Mouse (Mus musculus): ENCODE results near the gene Slc34a2. TPM values are rescaled to one million over a fixed set of nuclear protein-coding genes. Genes with fewer than 3 reads are reported as not detected.

The Slc34a2 gene
- total RNA-seq, 2 experiments from 2014 or later = not detected

GRCm38 (mm10) chr5:53023432-53023831 lies 14.4 kb upstream of the Slc34a2 start:
- DNase-seq (ENCODE audit: extremely low spot score in 1 of 2, low spot score in 2 of 2) = no peak
- intact Hi-C loops (cut with DNase I) = no loop called here

- intact Hi-C loops (cut with DNase I) = no loop called here
- DNase-seq (ENCODE audit: extremely low spot score in 1 of 2, low spot score in 2 of 2) = no peak
These were observed 14.0 kb upstream of the Slc34a2 start for GRCm38 (mm10) chr5:53023901-53024300.

GRCm38 (mm10) chr5:53025276-53025973 lies 12.5 kb upstream of the Slc34a2 start:
- intact Hi-C loops (cut with DNase I) = no loop called here
- DNase-seq (ENCODE audit: extremely low spot score in 1 of 2, low spot score in 2 of 2) = peak in 1 of 2 experiments; percentile 14

GRCm38 (mm10) chr5:53031346-53031745 lies 6.5 kb upstream of the Slc34a2 start:
- no peak for DNase-seq (ENCODE audit: extremely low spot score in 1 of 2, low spot score in 2 of 2)

GRCm38 (mm10) chr5:53042034-53042748 lies 4.3 kb downstream of the Slc34a2 start:
- DNase-seq (ENCODE audit: extremely low spot score in 1 of 2, low spot score in 2 of 2) = no peak
- intact Hi-C loops (cut with DNase I) = no loop called here

More at GRCm38 (mm10) chr5:53031346-53031745, 6.5 kb upstream of the Slc34a2 start:
- intact Hi-C loops (cut with DNase I) = no loop called here

- intact Hi-C loops (cut with DNase I) = no loop called here
- no peak for DNase-seq (ENCODE audit: extremely low spot score in 1 of 2, low spot score in 2 of 2)
These were observed 5.0 kb downstream of the Slc34a2 start for GRCm38 (mm10) chr5:53042771-53043371.

GRCm38 (mm10) chr5:53043716-53044115 lies 5.8 kb downstream of the Slc34a2 start:
- intact Hi-C loops (cut with DNase I) = no loop called here
- no peak for DNase-seq (ENCODE audit: extremely low spot score in 1 of 2, low spot score in 2 of 2)

- no peak for DNase-seq (ENCODE audit: extremely low spot score in 1 of 2, low spot score in 2 of 2)
- intact Hi-C loops (cut with DNase I) = no loop called here
These were observed 10.1 kb downstream of the Slc34a2 start for GRCm38 (mm10) chr5:53047951-53048350.

- intact Hi-C loops (cut with DNase I) = no loop called here
- DNase-seq (ENCODE audit: extremely low spot score in 1 of 2, low spot score in 2 of 2) = no peak
These were observed 10.7 kb downstream of the Slc34a2 start for GRCm38 (mm10) chr5:53048599-53048998.

- intact Hi-C loops (cut with DNase I) = no loop called here
- no peak for DNase-seq (ENCODE audit: extremely low spot score in 1 of 2, low spot score in 2 of 2)
These were observed 11.2 kb downstream of the Slc34a2 start for GRCm38 (mm10) chr5:53049046-53049445.

- intact Hi-C loops (cut with DNase I) = no loop called here
- DNase-seq (ENCODE audit: extremely low spot score in 1 of 2, low spot score in 2 of 2) = no peak
These were observed 13.1 kb downstream of the Slc34a2 start for GRCm38 (mm10) chr5:53050963-53051362.

GRCm38 (mm10) chr5:53053246-53053645 lies 15.4 kb downstream of the Slc34a2 start:
- DNase-seq (ENCODE audit: extremely low spot score in 1 of 2, low spot score in 2 of 2) = no peak
- intact Hi-C loops (cut with DNase I) = no loop called here

GRCm38 (mm10) chr5:53061532-53062130 lies 23.8 kb downstream of the Slc34a2 start:
- intact Hi-C loops (cut with DNase I) = no loop called here
- no peak for DNase-seq (ENCODE audit: extremely low spot score in 1 of 2, low spot score in 2 of 2)

GRCm38 (mm10) chr5:53074553-53074952 lies 36.7 kb downstream of the Slc34a2 start:
- intact Hi-C loops (cut with DNase I) = no loop called here
- DNase-seq (ENCODE audit: extremely low spot score in 1 of 2, low spot score in 2 of 2) = no peak

GRCm38 (mm10) chr5:53078453-53078852 lies 40.6 kb downstream of the Slc34a2 start:
- intact Hi-C loops (cut with DNase I) = no loop called here
- DNase-seq (ENCODE audit: extremely low spot score in 1 of 2, low spot score in 2 of 2) = no peak

GRCm38 (mm10) chr5:53087452-53087851 lies 49.6 kb downstream of the Slc34a2 start:
- DNase-seq (ENCODE audit: extremely low spot score in 1 of 2, low spot score in 2 of 2) = no peak
- intact Hi-C loops (cut with DNase I) = no loop called here

GRCm38 (mm10) chr5:53091331-53091730 lies 53.5 kb downstream of the Slc34a2 start:
- intact Hi-C loops (cut with DNase I) = loop anchor here (10.0 kb wide), 1 partner anchor 117 kb away; no protein-coding TSS in a partner anchor

GRCm38 (mm10) chr5:53101848-53102473 lies 64.1 kb downstream of the Slc34a2 start:
- no peak for DNase-seq (ENCODE audit: extremely low spot score in 1 of 2, low spot score in 2 of 2)
- intact Hi-C loops (cut with DNase I) = no loop called here

More at GRCm38 (mm10) chr5:53091331-53091730, 53.5 kb downstream of the Slc34a2 start:
- DNase-seq (ENCODE audit: extremely low spot score in 1 of 2, low spot score in 2 of 2) = no peak
